Mouse (Mus musculus) E14TG2a.4 (cell line): Measurements from ENCODE around the gene Pth1r.

Experiments
- CTCF ChIP-seq: conservative IDR thresholded peaks from 2 replicates; pipeline ENCODE4 v1.5.1; 2014; ENCODE audit warnings: low read length
- POU5F1 ChIP-seq: IDR thresholded peaks from 2 replicates; pipeline ENCODE4 v1.6.1; 2014; ENCODE audit warnings: low read length, borderline replicate concordance

DNA sequence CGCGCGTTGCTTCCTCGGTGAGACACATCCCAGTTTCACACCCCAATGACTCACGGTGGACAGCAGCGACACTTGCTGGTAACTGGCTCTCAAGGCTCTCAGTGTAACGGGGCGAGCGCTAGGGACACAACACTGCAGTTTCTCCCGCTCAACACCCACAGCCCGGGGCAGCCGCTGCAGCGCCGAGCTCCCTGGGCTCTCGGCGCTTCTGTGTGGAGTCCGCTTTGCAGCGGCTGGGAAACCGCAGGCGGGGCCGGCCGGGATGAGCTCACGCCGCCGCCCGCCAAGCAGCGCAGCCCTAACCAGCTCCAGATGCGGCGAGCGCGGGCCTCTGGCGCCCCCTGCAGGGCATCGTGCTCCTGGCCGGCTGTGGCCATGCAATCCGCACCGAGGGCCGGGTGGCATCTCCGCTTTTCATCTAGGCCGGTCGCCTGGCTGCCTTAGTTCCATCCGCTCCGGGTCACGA is 34.3 kb upstream of the Pth1r start:
- TF ChIP-seq CTCF (no peak; the same call in 1 of the 2 replicates), POU5F1 (no peak)
